Mouse (Mus musculus): ENCODE results near the gene Adat1. TPM values are rescaled to one million over a fixed set of nuclear protein-coding genes. Genes with fewer than 3 reads are reported as not detected.
A peak's percentile ranks its signal among the peaks of the same experiment; 100 is the strongest.

Adat1 gene
- polyA plus RNA-seq, 1 experiment from 2014 or later = 12.6 TPM

DNA sequence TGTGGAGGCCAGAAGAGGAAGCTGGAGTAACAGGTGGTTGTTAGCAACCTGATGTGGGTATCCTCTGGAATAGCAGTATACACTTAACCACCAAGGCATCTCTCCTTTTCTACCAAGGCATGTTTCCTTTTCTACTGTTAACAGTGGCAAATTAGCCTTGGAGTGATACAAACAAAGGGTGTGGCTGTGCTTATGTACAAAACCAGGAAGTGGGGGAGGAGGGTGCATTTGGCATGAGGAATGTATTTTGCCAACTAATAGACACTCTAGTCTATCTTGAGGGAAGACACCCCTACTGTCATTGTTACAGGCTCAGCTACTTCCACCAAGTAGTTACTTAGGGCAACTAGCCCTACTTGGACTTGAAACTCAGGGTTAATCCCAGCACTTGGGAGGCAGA, 12.7 kb upstream of the Adat1 start:
- H3K9ac ChIP-seq = no peak overlapping the region
- H3K4me2 ChIP-seq = no peak overlapping the region
- H3K9me3 ChIP-seq = no peaks in the 10 kb centered on the region
- no peak for ATAC-seq (ENCODE audit: low FRiP score)
- H3K27ac ChIP-seq = no peak overlapping the region
- no peaks in the 10 kb centered on the region for H3K27me3 ChIP-seq
- peaks cover 71% of the 10 kb centered on the region for H3K36me3 ChIP-seq (replicated peaks)
- peaks cover 4% of the 10 kb centered on the region; the same call in 1 of the 2 replicates for H3K4me1 ChIP-seq
- H3K4me3 ChIP-seq (replicated peaks) = no peak overlapping the region

DNA sequence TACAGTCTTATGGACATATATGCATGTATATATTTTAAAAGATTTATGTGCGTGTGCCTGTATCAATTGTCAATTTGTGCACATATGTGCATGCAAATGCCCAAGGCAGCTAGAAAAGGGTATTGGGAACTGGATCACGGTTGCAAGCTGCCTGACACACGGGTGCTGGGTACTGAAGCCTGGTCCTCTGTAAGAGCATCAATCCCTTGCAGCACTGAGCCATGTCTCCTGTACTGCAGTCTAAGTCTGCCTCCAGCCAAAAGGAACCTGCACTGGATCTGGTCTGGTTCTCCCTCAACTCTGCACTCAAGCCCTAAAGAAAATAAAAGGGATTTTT, 569 bp upstream of the Adat1 start:
- H3K9me3 ChIP-seq = no peaks in the 10 kb centered on the region
- H3K36me3 ChIP-seq (replicated peaks) = peaks cover 64% of the 10 kb centered on the region
- H3K4me3 ChIP-seq (replicated peaks) = no peak overlapping the region
- no peak overlapping the region for H3K27ac ChIP-seq
- peak; percentile 21; the same call in 1 of the 2 replicates for ATAC-seq (ENCODE audit: low FRiP score)
- H3K4me1 ChIP-seq = peaks cover 6% of the 10 kb centered on the region
- WGBS = 72% methylated on average over 3 of the region's 3 CpGs
- peak overlapping the region; percentile 72; the same call in 1 of the 2 replicates for H3K4me2 ChIP-seq
- no peak overlapping the region for H3K9ac ChIP-seq
- H3K27me3 ChIP-seq = no peaks in the 10 kb centered on the region

DNA sequence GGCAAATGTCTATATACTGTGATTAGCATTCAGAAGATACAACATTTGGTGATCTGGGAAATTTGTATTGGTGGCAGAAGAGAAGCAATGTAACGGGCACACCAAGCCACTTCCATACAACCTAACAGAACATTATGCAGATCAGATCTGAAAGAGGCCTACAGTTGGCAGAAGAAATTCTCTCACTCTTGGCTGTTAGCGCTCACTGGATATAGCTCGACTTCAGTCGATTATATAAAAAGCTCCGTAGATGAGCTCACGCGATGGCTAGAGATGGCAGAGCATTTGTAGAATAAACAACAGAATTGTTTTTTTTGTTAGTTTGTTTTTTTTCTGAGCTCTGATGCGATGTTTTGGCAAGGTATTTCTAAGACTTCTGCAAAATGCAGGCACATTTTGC, 824 bp downstream of the Adat1 start:
- Histone ChIP-seq H3K9me3 (no peaks in the 10 kb centered on the region), H3K4me3 (replicated peaks) (peak overlapping the region; percentile 79), H3K27me3 (no peaks in the 10 kb centered on the region), H3K4me1 (peaks cover 6% of the 10 kb centered on the region), H3K36me3 (replicated peaks) (peaks cover 61% of the 10 kb centered on the region), H3K9ac (peak overlapping the region; percentile 75; the same call in 1 of the 2 replicates), H3K27ac (no peak overlapping the region), H3K4me2 (peak overlapping the region; percentile 72)
- no peak for ATAC-seq (ENCODE audit: low FRiP score)
- 67% methylated on average over 8 of the region's 8 CpGs for WGBS

DNA sequence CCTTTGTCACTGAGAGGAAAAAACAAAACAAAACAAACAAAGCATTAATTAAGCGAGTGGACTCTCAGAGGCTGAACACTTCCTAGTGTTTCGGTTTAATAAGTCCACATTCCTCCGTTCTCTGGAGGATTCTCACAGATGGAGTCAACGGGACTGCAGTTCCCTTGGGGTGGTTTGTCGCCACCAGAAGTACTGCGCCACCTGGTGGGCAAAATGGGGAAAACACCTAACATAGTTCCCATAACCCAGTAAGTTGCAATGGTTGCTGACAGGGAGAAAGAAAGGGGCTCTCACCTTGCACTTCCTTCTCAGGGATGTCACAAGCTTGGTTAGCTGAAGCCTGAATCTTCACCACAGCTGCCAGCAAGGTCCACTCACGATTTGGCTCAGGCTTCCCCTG, 2.2 kb downstream of the Adat1 start:
- WGBS = 18% methylated on average over 7 of the region's 7 CpGs
- Histone ChIP-seq H3K27me3 (no peaks in the 10 kb centered on the region), H3K4me2 (no peak overlapping the region), H3K36me3 (replicated peaks) (peaks cover 58% of the 10 kb centered on the region), H3K4me1 (peaks cover 6% of the 10 kb centered on the region), H3K27ac (no peak overlapping the region), H3K9ac (no peak overlapping the region), H3K4me3 (replicated peaks) (no peak overlapping the region), H3K9me3 (no peaks in the 10 kb centered on the region)
- ATAC-seq (ENCODE audit: low FRiP score) = no peak

DNA sequence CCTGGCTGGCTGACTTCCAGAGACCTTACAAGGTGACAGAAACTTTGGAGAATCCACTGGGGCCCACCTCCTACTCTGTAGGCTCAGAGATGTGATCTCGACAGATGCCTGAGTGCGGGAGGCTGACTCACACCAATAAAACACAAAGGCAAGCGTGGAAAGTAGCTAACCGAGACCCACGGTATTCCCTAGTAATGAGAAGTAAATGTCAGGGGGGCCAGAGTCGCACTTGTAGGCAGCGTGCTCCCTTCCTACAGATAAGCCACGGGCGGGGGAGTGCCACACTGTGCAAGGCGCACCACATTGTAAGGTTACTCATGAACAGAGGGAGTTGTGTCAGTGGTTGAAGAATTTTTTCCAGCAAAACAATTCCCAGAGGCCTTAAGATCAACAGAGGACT, 7.6 kb downstream of the Adat1 start:
- Histone ChIP-seq H3K4me3 (replicated peaks) (no peak overlapping the region), H3K36me3 (replicated peaks) (peaks cover 69% of the 10 kb centered on the region), H3K4me1 (no peaks in the 10 kb centered on the region), H3K27me3 (no peaks in the 10 kb centered on the region), H3K4me2 (no peak overlapping the region), H3K9ac (no peak overlapping the region), H3K27ac (no peak overlapping the region), H3K9me3 (no peaks in the 10 kb centered on the region)
- no peak for ATAC-seq (ENCODE audit: low FRiP score)
- 92% methylated on average over 10 of the region's 10 CpGs for WGBS

DNA sequence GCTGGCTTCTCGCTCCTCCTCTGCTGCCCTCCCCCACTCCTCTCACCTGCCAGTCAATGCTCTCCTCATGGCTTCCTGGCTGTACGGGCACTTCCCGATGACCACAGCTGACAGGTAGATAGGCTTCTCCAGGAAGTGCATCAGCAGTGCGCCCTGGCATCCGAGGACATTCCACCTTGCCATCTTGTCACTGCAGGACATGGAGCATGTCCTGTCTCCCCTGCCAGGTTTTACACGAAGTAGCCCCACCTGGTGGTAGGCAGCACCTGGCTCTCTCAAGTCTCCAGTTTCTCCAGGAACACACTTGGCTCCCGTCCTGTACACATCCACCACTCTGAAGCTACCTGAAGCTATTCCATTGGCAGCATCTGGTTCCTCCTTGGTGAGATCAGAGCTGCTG, 10.0 kb downstream of the Adat1 start:
- 79% methylated on average over 7 of the region's 7 CpGs for WGBS
- no peak for ATAC-seq (ENCODE audit: low FRiP score)
- Histone ChIP-seq H3K27me3 (no peaks in the 10 kb centered on the region), H3K9me3 (no peaks in the 10 kb centered on the region), H3K4me3 (replicated peaks) (no peak overlapping the region), H3K4me2 (no peak overlapping the region), H3K9ac (no peak overlapping the region), H3K27ac (no peak overlapping the region), H3K4me1 (no peaks in the 10 kb centered on the region), H3K36me3 (replicated peaks) (peaks cover 56% of the 10 kb centered on the region)

DNA sequence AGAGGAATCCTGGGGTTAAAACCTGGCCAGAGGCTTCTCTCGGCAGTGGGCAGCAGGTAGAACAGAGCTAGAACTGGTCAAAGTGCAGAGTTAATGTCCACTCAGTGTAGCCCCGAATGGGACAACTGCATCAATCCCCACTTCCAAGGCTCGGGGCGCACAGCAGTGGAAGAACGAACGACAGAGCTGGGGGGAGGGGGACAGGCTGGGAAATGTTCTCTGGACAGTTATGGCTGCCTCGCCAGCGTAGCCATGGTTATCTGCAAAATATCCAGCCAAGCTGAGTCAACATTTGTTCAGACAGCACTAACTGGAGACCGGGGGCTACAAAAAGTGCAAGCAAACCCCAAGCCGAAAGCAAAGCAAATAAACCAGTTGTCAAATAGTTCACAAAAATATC, 14.0 kb downstream of the Adat1 start:
- no peaks in the 10 kb centered on the region for H3K9me3 ChIP-seq
- 92% methylated on average over 10 of the region's 10 CpGs for WGBS
- no peaks in the 10 kb centered on the region for H3K27me3 ChIP-seq
- H3K36me3 ChIP-seq (replicated peaks) = peaks cover 43% of the 10 kb centered on the region
- H3K9ac ChIP-seq = no peak overlapping the region
- no peaks in the 10 kb centered on the region for H3K4me1 ChIP-seq
- H3K27ac ChIP-seq = no peak overlapping the region
- H3K4me3 ChIP-seq (replicated peaks) = no peak overlapping the region
- H3K4me2 ChIP-seq = no peak overlapping the region
- ATAC-seq (ENCODE audit: low FRiP score) = no peak

DNA sequence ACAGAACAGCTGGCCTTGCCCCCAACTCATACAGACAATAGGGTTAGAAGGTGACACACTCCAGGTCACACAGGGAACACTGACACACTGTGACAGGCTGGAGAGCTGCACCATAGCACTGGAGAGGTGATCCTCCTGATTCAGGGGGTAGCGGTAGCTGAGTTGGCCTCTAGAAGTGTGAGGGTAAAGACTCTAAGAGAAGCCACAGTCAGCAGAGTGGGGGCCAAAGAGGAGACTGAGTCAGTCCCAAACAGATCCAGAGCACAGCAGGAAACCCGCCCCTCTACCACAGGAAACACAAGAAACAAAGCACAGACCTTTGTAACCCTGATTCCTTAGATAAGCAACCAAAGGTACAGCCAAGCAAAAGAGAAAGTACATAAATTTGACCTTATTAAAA, 15.8 kb downstream of the Adat1 start:
- H3K36me3 ChIP-seq (replicated peaks) = peaks cover 34% of the 10 kb centered on the region
- 90% methylated on average over 2 of the region's 2 CpGs for WGBS

DNA sequence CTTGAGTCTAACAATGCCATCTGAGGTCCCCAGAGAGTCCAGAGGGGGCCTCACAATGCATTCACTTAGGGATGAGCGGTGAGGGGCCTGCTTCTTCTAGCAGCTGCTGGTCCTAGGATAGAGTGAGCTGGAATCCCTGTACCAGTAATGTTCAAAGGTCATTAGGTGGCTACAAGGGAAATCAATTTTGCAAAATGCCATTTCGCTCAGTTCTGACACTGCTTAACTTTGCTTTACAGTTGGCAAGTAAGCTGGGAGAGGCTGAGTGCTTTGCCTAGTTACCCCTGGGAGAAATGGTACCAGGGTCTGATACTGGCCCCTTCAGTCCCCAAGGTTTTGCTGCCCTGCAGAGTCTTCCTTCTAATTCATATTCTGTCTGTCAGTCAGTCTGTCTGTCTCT, 16.4 kb downstream of the Adat1 start:
- H3K4me2 ChIP-seq = no peak overlapping the region
- H3K4me1 ChIP-seq = no peaks in the 10 kb centered on the region
- H3K9me3 ChIP-seq = no peaks in the 10 kb centered on the region
- H3K27ac ChIP-seq = no peak overlapping the region
- H3K27me3 ChIP-seq = no peaks in the 10 kb centered on the region
- H3K9ac ChIP-seq = no peak overlapping the region
- WGBS = 90% methylated on average over 2 of the region's 2 CpGs
- peaks cover 37% of the 10 kb centered on the region for H3K36me3 ChIP-seq (replicated peaks)
- no peak overlapping the region for H3K4me3 ChIP-seq (replicated peaks)
- ATAC-seq (ENCODE audit: low FRiP score) = no peak

More for the DNA sequence above, 15.8 kb downstream of the Adat1 start:
- H3K9me3 ChIP-seq = no peaks in the 10 kb centered on the region
- H3K9ac ChIP-seq = no peak overlapping the region
- no peak overlapping the region for H3K4me2 ChIP-seq
- H3K27ac ChIP-seq = no peak overlapping the region
- H3K4me3 ChIP-seq (replicated peaks) = no peak overlapping the region
- ATAC-seq (ENCODE audit: low FRiP score) = no peak
- H3K4me1 ChIP-seq = no peaks in the 10 kb centered on the region
- H3K27me3 ChIP-seq = no peaks in the 10 kb centered on the region

DNA sequence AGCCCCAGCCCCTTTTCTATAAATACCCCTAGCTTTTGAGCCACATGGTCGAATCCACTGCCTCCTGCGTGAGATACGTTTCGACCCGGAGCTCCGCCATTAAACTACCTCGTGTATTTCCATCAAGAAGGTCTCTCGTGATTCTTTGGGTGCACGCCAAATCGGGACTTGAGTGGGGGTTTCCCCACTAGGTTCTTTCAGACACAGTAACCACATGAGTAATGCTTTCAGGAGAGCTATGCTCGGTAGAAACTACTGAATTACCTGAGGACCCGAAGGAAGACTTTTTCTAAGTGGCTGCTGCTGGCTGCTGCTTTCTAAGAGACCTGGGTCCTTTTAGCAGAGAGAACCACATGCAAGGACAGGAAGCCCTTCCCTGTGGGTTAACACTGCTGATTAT, 18.0 kb downstream of the Adat1 start:
- Histone ChIP-seq H3K9ac (no peak overlapping the region), H3K4me1 (no peaks in the 10 kb centered on the region), H3K27me3 (no peaks in the 10 kb centered on the region), H3K4me2 (no peak overlapping the region), H3K27ac (no peak overlapping the region), H3K36me3 (replicated peaks) (peaks cover 37% of the 10 kb centered on the region), H3K9me3 (no peaks in the 10 kb centered on the region), H3K4me3 (replicated peaks) (no peak overlapping the region)
- no peak for ATAC-seq (ENCODE audit: low FRiP score)
- WGBS = 97% methylated on average over 12 of the region's 12 CpGs

DNA sequence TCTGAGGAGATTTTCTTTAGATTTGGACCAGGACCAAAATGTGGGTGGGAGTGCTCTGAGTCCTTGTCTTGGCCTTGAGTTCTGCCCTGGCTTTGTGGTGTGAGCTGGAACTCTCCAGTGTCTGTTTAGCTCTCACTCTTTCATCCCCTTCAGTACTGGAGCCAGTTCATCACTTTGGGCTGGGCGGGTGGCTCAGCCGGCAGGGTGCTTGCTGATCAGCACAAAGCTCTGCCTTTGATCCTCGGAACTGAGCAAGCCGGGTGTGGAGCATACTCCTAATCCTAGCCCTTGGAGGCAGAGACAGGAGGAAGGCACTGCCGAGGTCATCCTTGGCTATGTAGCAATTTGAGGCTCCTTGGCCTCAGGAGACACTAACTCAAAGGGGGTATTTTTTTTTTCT, 23.1 kb downstream of the Adat1 start:
- ATAC-seq (ENCODE audit: low FRiP score) = no peak
- Histone ChIP-seq H3K36me3 (replicated peaks) (peaks cover 27% of the 10 kb centered on the region), H3K9ac (no peak overlapping the region), H3K4me1 (no peaks in the 10 kb centered on the region), H3K4me2 (no peak overlapping the region), H3K27me3 (no peaks in the 10 kb centered on the region), H3K9me3 (no peaks in the 10 kb centered on the region), H3K4me3 (replicated peaks) (no peak overlapping the region), H3K27ac (no peak overlapping the region)
- 30% methylated on average over 5 of the region's 5 CpGs for WGBS

DNA sequence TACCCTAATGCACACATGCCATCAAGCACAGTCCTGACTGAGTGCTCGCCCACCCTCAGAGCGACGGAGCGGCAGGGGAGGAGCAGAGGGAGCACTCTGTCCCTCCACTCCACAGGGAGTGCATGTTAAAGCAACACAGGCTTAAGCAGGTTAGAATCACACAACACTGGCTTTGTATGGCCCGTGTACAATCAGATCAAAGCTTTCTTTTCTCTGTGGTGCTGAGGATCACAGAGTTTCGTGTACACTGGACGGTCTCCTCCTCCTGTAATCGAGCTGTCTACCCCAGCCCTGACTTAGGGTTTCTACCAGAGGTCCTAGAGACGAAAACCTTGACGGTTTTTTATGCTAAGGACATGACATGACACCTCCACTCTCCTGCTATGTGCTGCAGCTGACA, 23.6 kb downstream of the Adat1 start:
- Histone ChIP-seq H3K9me3 (no peaks in the 10 kb centered on the region), H3K36me3 (replicated peaks) (peaks cover 27% of the 10 kb centered on the region)
- WGBS = 85% methylated on average over 10 of the region's 10 CpGs

DNA sequence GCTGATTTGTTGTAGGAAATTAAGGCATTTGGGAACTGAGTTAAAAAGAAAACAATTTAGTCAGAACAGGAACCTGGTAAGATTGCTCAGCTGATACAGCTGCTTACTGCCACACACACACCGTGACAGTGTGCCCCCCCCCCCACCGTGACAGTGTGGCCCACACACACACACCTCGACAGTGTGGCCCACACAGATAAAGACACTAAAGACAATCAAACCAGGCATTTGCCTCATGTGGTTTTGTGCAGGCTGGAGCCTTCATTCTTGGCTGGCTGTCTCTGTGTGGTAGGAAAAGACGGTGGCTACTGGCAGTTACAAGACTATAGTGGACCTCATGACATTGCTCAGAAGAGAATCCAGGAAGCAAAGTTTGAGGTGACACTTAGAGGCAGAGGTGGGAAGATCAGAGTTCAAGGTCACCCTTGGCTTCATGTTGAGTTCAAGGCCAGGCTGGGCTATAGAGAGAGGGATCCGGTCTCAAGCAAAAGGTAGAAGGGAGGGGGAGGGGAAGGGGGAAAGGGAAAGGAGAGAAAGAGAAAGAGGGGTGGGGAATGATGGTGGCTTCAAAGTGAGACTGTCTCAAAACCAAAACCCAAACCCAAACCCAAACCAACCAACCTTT, 24.7 kb downstream of the Adat1 start:
- H3K4me1 ChIP-seq = no peaks in the 10 kb centered on the region
- peaks cover 24% of the 10 kb centered on the region for H3K36me3 ChIP-seq (replicated peaks)
- no peak overlapping the region for H3K27ac ChIP-seq
- no peak overlapping the region for H3K4me2 ChIP-seq
- no peak for ATAC-seq (ENCODE audit: low FRiP score)
- no peaks in the 10 kb centered on the region for H3K27me3 ChIP-seq
- H3K4me3 ChIP-seq (replicated peaks) = no peak overlapping the region
- H3K9ac ChIP-seq = no peak overlapping the region
- 87% methylated on average over 5 of the region's 5 CpGs for WGBS
- no peaks in the 10 kb centered on the region for H3K9me3 ChIP-seq

More for the DNA sequence above, 23.6 kb downstream of the Adat1 start:
- Histone ChIP-seq H3K27ac (no peak overlapping the region), H3K4me3 (replicated peaks) (no peak overlapping the region), H3K9ac (no peak overlapping the region), H3K27me3 (no peaks in the 10 kb centered on the region), H3K4me2 (no peak overlapping the region), H3K4me1 (no peaks in the 10 kb centered on the region)
- ATAC-seq (ENCODE audit: low FRiP score) = no peak

Data from forebrain, embryonic 12.5 days (tissue).